Mouse (Mus musculus): Measurements from ENCODE around the gene Mre11a. TPM values are rescaled to one million over a fixed set of nuclear protein-coding genes. Genes with fewer than 3 reads are reported as not detected.

The Mre11a gene
- polyA plus RNA-seq, 1 experiment from 2014 or later = 16.8 TPM

- no peak for ATAC-seq
- Histone ChIP-seq H3K4me2 (ENCODE audit: low read length) (no peak overlapping the region), H3K9me3 (ENCODE audit: control insufficient read depth, low read length) (no peaks in the 10 kb centered on the region), H3K4me3 (replicated peaks; ENCODE audit: low read length) (no peak overlapping the region), H3K36me3 (ENCODE audit: control insufficient read depth, insufficient read depth) (no peaks in the 10 kb centered on the region), H3K27ac (ENCODE audit: low read length) (no peak overlapping the region), H3K9ac (replicated peaks; ENCODE audit: low read depth, low read length) (no peak overlapping the region), H3K4me1 (replicated peaks; ENCODE audit: control insufficient read depth, insufficient read depth, low read length) (no peaks in the 10 kb centered on the region), H3K27me3 (replicated peaks; ENCODE audit: control insufficient read depth, insufficient read depth, low read length) (no peaks in the 10 kb centered on the region)
- 75% methylated on average over 7 of the region's 7 CpGs for WGBS
Observed at GRCm38 (mm10) chr9:14758590-14758989, 25.9 kb upstream of the Mre11a start.

DNA sequence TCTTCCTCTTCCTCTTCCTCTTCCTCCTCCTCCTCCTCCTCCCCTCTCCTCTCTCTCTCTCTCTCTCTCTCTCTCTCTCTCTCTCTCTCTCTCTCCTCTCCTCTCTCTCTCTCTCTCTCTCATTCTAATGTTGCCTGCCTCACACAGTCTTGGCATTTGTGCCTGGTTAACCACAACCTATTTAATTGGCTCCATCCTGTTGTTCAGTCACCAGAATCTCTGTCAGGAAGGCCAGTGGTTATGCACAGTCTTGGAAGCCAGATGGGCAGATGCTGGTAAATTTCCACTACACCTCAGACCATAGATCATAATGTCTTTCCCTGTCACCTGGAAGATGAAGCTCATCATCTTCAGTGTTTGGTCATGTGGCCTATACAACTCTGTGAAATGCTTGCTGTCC, 25.2 kb upstream of the Mre11a start:
- H3K4me2 ChIP-seq (ENCODE audit: low read length) = no peak overlapping the region
- no peaks in the 10 kb centered on the region for H3K4me1 ChIP-seq (replicated peaks; ENCODE audit: control insufficient read depth, insufficient read depth, low read length)
- no peak overlapping the region for H3K27ac ChIP-seq (ENCODE audit: low read length)
- no peak for ATAC-seq
- no peak overlapping the region for H3K4me3 ChIP-seq (replicated peaks; ENCODE audit: low read length)
- no peak overlapping the region for H3K9ac ChIP-seq (replicated peaks; ENCODE audit: low read depth, low read length)
- H3K9me3 ChIP-seq (ENCODE audit: control insufficient read depth, low read length) = no peaks in the 10 kb centered on the region
- no peaks in the 10 kb centered on the region for H3K27me3 ChIP-seq (replicated peaks; ENCODE audit: control insufficient read depth, insufficient read depth, low read length)
- H3K36me3 ChIP-seq (ENCODE audit: control insufficient read depth, insufficient read depth) = no peaks in the 10 kb centered on the region

GRCm38 (mm10) chr9:14764765-14765164, 19.7 kb upstream of the Mre11a start:
- peak; percentile 70 for ATAC-seq
- H3K4me1 ChIP-seq (replicated peaks; ENCODE audit: control insufficient read depth, insufficient read depth, low read length) = no peaks in the 10 kb centered on the region
- H3K27me3 ChIP-seq (replicated peaks; ENCODE audit: control insufficient read depth, insufficient read depth, low read length) = no peaks in the 10 kb centered on the region
- no peak overlapping the region for H3K27ac ChIP-seq (ENCODE audit: low read length)
- no peaks in the 10 kb centered on the region for H3K9me3 ChIP-seq (ENCODE audit: control insufficient read depth, low read length)
- H3K9ac ChIP-seq (replicated peaks; ENCODE audit: low read depth, low read length) = no peak overlapping the region
- no peaks in the 10 kb centered on the region for H3K36me3 ChIP-seq (ENCODE audit: control insufficient read depth, insufficient read depth)
- no peak overlapping the region for H3K4me3 ChIP-seq (replicated peaks; ENCODE audit: low read length)
- no peak overlapping the region for H3K4me2 ChIP-seq (ENCODE audit: low read length)
- WGBS = 26% methylated on average over 7 of the region's 7 CpGs

GRCm38 (mm10) chr9:14769811-14770210, 14.6 kb upstream of the Mre11a start:
- Histone ChIP-seq H3K4me3 (replicated peaks; ENCODE audit: low read length) (no peak overlapping the region), H3K9ac (replicated peaks; ENCODE audit: low read depth, low read length) (no peak overlapping the region), H3K4me2 (ENCODE audit: low read length) (no peak overlapping the region), H3K9me3 (ENCODE audit: control insufficient read depth, low read length) (no peaks in the 10 kb centered on the region), H3K27me3 (replicated peaks; ENCODE audit: control insufficient read depth, insufficient read depth, low read length) (no peaks in the 10 kb centered on the region), H3K4me1 (replicated peaks; ENCODE audit: control insufficient read depth, insufficient read depth, low read length) (peaks cover 3% of the 10 kb centered on the region; the same call in 1 of the 2 replicates), H3K27ac (ENCODE audit: low read length) (no peak overlapping the region), H3K36me3 (ENCODE audit: control insufficient read depth, insufficient read depth) (no peaks in the 10 kb centered on the region)
- no peak for ATAC-seq
- WGBS = 68% methylated on average over 5 of the region's 6 CpGs

GRCm38 (mm10) chr9:14770803-14771471, 13.5 kb upstream of the Mre11a start, which contains the start of gene 1700012B09Rik:
Gene 1700012B09Rik, minus strand, starts transcription at chr9:14771030.
- ATAC-seq = 0 out of 2 replicates have a peak, but pooled peaks have one; percentile 31
- Histone ChIP-seq H3K4me3 (replicated peaks; ENCODE audit: low read length) (no peak within 1 kb of the TSS), H3K4me2 (ENCODE audit: low read length) (no peak within 1 kb of the TSS), H3K9me3 (ENCODE audit: control insufficient read depth, low read length) (no peaks in the 10 kb centered on the region), H3K4me1 (replicated peaks; ENCODE audit: control insufficient read depth, insufficient read depth, low read length) (peaks cover 3% of the 10 kb centered on the region; the same call in 1 of the 2 replicates), H3K36me3 (ENCODE audit: control insufficient read depth, insufficient read depth) (no peaks in the 10 kb centered on the region), H3K9ac (replicated peaks; ENCODE audit: low read depth, low read length) (no peak within 1 kb of the TSS), H3K27me3 (replicated peaks; ENCODE audit: control insufficient read depth, insufficient read depth, low read length) (no peaks in the 10 kb centered on the region), H3K27ac (ENCODE audit: low read length) (no peak within 1 kb of the TSS)
- WGBS = 14% methylated on average over 23 of the region's 23 CpGs

- 79% methylated on average over 2 of the region's 2 CpGs for WGBS
- H3K4me2 ChIP-seq (ENCODE audit: low read length) = no peak overlapping the region
- peaks cover 3% of the 10 kb centered on the region; the same call in 1 of the 2 replicates for H3K4me1 ChIP-seq (replicated peaks; ENCODE audit: control insufficient read depth, insufficient read depth, low read length)
Observed at GRCm38 (mm10) chr9:14772074-14772473, 12.4 kb upstream of the Mre11a start.

DNA sequence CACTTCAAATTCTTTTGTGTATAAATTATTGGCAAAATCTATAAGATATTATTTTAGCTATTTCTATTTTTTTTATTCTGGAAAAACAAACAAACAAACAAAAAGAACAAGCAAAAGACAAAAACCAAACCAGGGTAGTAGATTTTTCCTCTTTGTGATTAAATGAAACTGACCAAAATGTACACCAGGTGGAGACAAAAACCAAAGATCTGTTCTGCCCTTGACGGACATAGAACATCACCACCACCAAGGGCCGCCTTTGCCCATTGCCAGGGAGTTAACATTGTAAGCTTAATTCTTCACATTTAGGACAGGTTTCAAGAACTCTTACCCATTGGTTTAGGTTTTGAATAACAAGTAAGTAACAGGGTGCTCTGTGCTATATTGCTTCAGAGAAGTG, 10.6 kb upstream of the Mre11a start:
- no peak overlapping the region for H3K27ac ChIP-seq (ENCODE audit: low read length)
- no peak overlapping the region for H3K4me2 ChIP-seq (ENCODE audit: low read length)
- no peaks in the 10 kb centered on the region for H3K9me3 ChIP-seq (ENCODE audit: control insufficient read depth, low read length)
- H3K4me1 ChIP-seq (replicated peaks; ENCODE audit: control insufficient read depth, insufficient read depth, low read length) = peaks cover 3% of the 10 kb centered on the region; the same call in 1 of the 2 replicates
- no peaks in the 10 kb centered on the region for H3K36me3 ChIP-seq (ENCODE audit: control insufficient read depth, insufficient read depth)
- WGBS = 42% methylated on average over 2 of the region's 2 CpGs
- no peak overlapping the region for H3K9ac ChIP-seq (replicated peaks; ENCODE audit: low read depth, low read length)
- H3K27me3 ChIP-seq (replicated peaks; ENCODE audit: control insufficient read depth, insufficient read depth, low read length) = no peaks in the 10 kb centered on the region
- no peak for ATAC-seq
- H3K4me3 ChIP-seq (replicated peaks; ENCODE audit: low read length) = no peak overlapping the region

More at GRCm38 (mm10) chr9:14772074-14772473, 12.4 kb upstream of the Mre11a start:
- H3K9me3 ChIP-seq (ENCODE audit: control insufficient read depth, low read length) = no peaks in the 10 kb centered on the region
- no peak for ATAC-seq
- no peaks in the 10 kb centered on the region for H3K36me3 ChIP-seq (ENCODE audit: control insufficient read depth, insufficient read depth)
- no peaks in the 10 kb centered on the region for H3K27me3 ChIP-seq (replicated peaks; ENCODE audit: control insufficient read depth, insufficient read depth, low read length)
- H3K9ac ChIP-seq (replicated peaks; ENCODE audit: low read depth, low read length) = no peak overlapping the region
- no peak overlapping the region for H3K4me3 ChIP-seq (replicated peaks; ENCODE audit: low read length)
- no peak overlapping the region for H3K27ac ChIP-seq (ENCODE audit: low read length)

DNA sequence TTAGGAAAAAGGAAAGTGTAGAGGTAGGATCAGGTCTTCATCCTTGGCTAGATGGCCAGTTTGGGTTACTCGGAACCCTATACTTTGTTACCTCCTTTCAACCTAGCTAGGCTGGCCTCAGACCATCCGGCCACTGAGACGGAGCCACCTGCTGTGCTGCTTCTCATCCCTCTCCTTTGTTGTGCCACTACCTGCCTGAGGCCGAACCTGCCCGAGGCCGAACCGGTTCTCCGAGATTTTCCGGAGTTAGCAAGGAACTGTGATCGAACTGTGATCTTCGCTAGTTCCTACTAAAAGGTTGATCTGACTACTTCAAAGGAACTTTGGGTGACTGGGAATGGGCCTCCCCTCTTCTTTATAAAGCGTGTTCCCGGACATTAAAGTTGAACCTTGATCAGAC, 6.1 kb upstream of the Mre11a start:
- Histone ChIP-seq H3K27me3 (replicated peaks; ENCODE audit: control insufficient read depth, insufficient read depth, low read length) (no peaks in the 10 kb centered on the region), H3K9me3 (ENCODE audit: control insufficient read depth, low read length) (no peaks in the 10 kb centered on the region), H3K4me2 (ENCODE audit: low read length) (no peak overlapping the region), H3K36me3 (ENCODE audit: control insufficient read depth, insufficient read depth) (peaks cover 14% of the 10 kb centered on the region), H3K9ac (replicated peaks; ENCODE audit: low read depth, low read length) (no peak overlapping the region), H3K27ac (ENCODE audit: low read length) (no peak overlapping the region), H3K4me1 (replicated peaks; ENCODE audit: control insufficient read depth, insufficient read depth, low read length) (no peaks in the 10 kb centered on the region), H3K4me3 (replicated peaks; ENCODE audit: low read length) (no peak overlapping the region)
- WGBS = 37% methylated on average over 13 of the region's 13 CpGs
- no peak for ATAC-seq

GRCm38 (mm10) chr9:14787356-14787755, 2.9 kb downstream of the Mre11a start:
- no peak overlapping the region for H3K9ac ChIP-seq (replicated peaks; ENCODE audit: low read depth, low read length)
- WGBS = 88% methylated on average over 6 of the region's 6 CpGs
- no peaks in the 10 kb centered on the region for H3K9me3 ChIP-seq (ENCODE audit: control insufficient read depth, low read length)
- H3K36me3 ChIP-seq (ENCODE audit: control insufficient read depth, insufficient read depth) = peaks cover 2% of the 10 kb centered on the region; the same call in 1 of the 2 replicates
- no peak for ATAC-seq
- H3K4me3 ChIP-seq (replicated peaks; ENCODE audit: low read length) = no peak overlapping the region
- no peak overlapping the region for H3K27ac ChIP-seq (ENCODE audit: low read length)
- peaks cover 8% of the 10 kb centered on the region for H3K4me1 ChIP-seq (replicated peaks; ENCODE audit: control insufficient read depth, insufficient read depth, low read length)
- H3K27me3 ChIP-seq (replicated peaks; ENCODE audit: control insufficient read depth, insufficient read depth, low read length) = no peaks in the 10 kb centered on the region
- no peak overlapping the region for H3K4me2 ChIP-seq (ENCODE audit: low read length)
